Mouse (Mus musculus) right cerebral cortex, adult 18-20 months (tissue): ENCODE measurements around the gene Rhoj.
"Not testable (repeated sequence)": the region's sequence is repeated elsewhere in the genome, so short reads cannot be mapped to it uniquely, and the experiment has no call there.

Experiments
- DNase-seq: peaks from one replicate; pipeline ENCODE4 v3.0.0; 2022; ENCODE audit warnings: mixed read lengths

Gene Rhoj

GRCm38 (mm10) chr12:75396616-75397015 lies 88.5 kb downstream of the Rhoj start:
- no peak for DNase-seq

DNA sequence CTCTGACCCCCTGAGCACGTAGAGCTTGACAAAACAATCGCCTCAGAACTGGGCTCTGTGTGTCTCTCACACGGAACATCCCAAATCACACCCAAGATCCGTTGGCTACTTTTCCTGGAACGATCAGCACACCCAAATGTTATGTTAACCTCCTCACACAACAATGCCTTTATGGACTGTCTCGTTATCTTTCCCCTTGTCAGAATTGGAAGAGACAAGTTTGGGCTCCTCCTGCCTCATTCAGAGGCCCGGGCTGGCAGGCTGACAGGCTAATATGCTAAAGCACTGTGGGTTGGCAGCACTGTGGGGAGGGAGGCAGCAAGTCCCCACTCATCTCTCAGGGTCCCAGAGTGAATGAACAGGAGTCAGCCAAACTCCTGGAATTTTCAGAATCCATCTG lies 89.0 kb downstream of the Rhoj start:
- DNase-seq = no peak

GRCm38 (mm10) chr12:75412964-75413363 lies 104.8 kb downstream of the Rhoj start:
- no peak for DNase-seq

GRCm38 (mm10) chr12:75414991-75415390 lies 106.9 kb downstream of the Rhoj start:
- no peak for DNase-seq

DNA sequence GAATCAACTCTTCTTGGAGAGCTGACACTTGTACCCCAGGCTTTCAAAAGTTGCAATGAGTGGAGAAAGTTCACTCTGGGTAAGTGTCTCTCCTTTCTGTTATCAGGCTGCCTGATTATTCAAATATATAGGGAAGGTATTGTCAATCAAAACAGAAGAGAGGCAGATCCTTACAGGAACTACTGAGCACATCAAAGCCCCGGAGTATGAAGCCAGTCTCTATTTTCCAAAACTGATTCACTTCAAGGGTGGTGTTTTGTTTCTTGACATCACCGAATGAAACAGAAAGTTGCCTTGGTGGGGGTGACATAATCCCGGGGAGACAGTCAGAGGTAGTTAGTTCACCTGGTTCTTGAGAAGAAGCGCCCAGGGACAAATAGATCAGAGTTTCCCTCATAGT lies 108.6 kb downstream of the Rhoj start, which contains the start of gene Gphb5:
TSS of gene Gphb5 (minus strand) at position 101 of the 400 bp plus-strand sequence.
- DNase-seq = no peak

DNA sequence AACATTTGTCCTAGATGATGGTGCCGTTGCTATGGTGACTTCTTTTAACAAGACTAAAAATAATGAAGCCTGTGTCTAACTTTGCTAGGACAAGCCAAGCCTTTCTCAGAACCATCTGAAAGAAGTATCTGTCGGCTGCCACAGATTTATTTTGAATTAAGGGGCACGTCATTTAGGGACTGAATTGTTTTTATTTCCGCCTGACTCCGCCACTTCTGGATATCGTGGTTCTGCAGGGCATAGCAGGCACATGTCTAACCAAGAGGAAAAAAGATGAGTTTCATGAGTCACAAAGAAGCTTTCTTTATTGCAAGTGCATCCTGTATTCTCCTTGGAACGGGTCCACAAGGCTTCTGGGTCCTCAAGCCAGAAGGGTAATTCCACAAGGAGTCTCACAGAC lies 116.2 kb downstream of the Rhoj start:
- peak; percentile 13 for DNase-seq

DNA sequence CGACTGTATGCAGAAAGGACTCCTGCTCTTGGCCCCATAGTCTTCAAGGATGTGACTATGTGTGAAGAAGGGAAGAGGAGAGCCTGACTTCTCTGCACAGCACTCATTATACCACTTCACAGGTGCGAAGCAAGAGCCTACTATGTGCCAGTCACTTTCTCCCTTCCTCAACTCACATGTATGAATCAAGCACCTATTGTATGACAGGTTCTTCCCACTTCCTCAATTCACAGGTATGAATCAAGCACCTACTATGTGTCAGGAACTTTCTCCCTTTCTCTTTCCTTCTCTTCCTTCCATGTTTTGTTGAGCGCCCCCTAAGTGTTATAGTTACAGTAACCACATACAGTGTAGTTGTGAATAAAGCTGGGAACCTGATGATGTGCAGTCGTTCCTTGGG lies 116.7 kb downstream of the Rhoj start:
- no peak for DNase-seq

GRCm38 (mm10) chr12:75425882-75426281 lies 117.8 kb downstream of the Rhoj start:
- no peak for DNase-seq

GRCm38 (mm10) chr12:75428719-75429118 lies 120.6 kb downstream of the Rhoj start:
- no peak for DNase-seq

DNA sequence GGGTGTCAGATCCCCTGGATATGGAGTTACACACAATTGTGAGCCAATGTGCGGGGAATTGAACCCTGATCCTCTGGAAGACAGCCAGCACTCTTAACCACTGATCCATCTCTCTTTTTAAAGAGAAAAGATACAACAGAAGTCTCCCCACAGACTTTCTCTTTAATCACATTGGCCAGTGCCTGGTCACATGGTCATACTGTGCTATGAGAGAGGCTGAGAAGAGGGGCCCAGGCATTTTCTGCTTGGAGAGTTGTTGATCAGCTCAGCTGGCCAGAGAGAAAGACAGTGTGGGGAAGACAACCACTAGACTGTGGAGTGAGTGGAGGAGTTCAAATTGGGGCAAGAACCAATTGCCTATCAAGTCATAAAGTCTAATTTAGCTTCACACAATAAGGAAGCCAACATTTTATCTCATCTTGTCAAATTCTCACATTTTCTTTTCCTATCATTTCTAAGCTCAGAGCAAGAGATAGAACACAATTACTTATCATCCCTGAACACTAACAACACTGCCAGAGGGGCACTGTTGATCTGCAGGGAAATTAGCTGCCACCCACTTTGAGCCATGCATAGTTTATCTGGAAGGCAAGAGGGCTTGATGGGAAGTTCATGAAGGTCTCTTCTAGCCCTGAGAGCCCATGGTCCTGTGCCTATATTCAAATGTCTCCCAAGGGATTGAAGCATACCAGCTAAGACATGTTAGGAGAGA lies 121.7 kb downstream of the Rhoj start:
- DNase-seq = no peak

GRCm38 (mm10) chr12:75432400-75432799 lies 124.3 kb downstream of the Rhoj start:
- not testable (repeated sequence) for DNase-seq

- no peak for DNase-seq
Observed at GRCm38 (mm10) chr12:75446245-75446644, 138.1 kb downstream of the Rhoj start.

DNA sequence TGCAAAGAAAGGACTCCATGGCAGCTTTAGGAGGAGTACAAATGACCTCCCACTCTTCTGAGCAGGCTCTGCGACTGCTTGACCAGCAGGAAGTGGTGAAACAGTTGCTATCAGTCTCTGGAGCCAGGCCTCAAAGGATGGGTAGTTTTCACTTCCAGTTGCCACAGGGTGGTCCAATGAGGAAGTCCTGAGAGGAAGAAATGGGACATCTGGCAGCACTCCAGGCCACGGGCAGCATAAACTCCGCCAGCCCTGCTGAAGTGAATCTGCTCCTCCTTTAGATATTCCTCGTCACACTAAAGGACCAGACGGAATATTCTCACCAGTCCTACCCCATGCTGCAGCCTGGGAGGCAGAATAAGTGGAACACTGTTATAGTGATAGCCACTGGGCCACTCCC lies 140.8 kb downstream of the Rhoj start:
- no peak for DNase-seq

DNA sequence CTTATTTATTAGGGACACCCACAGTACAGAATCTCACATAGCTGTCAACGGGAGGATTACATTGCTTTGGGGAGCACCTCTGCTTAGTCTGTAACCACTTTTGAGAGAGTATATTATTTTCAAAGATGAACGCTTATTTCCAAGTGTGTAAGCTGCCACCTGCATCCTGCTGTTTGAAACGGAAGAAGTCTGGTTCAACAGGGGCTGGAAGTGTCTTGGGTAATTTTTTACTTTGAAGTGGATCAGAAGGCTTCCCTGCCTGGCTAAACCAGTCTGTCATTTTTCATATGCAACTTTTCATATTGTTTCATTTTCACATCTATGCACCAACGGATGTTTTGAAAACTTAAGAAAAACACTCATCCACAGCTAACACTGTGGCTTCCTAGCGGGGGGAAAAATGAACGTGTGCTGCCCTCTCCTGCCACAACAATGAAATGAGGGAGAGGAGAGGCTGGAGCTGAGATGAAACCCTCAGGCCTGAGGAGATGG lies 141.4 kb downstream of the Rhoj start:
- DNase-seq = no peak

GRCm38 (mm10) chr12:75450011-75450410 lies 141.9 kb downstream of the Rhoj start:
- DNase-seq = no peak

- DNase-seq = no peak
Observed at GRCm38 (mm10) chr12:75450592-75450991, 142.5 kb downstream of the Rhoj start.
